ENCODE assay signal across 9 mouse cellular contexts in genomic region chr11:84943948-84944347, GRCm38 (mm10). TPM values are rescaled to one million over a fixed set of nuclear protein-coding genes. Genes with fewer than 3 reads are reported as not detected.
DNase-seq lines count a peak whose midpoint lies in the region; ATAC-seq lines count a peak whose summit lies in the region.
"Had no signal": no experiment of that assay in that cellular context is flagged by ENCODE, and none has a peak within 500 bp of the region (broad histone marks: within the 10 kb centered on the region; RNA-seq: fewer than 3 reads in every experiment).

No protein-coding gene starts in this region.

- H3K4me2 ChIP-seq in limb, embryonic 12.5 days = peak overlapping the region; percentile 52
- peak overlapping the region; percentile 37 for H3K4me2 ChIP-seq in midbrain, embryonic 14.5 days (ENCODE audit: low read length)

- H3K36me3 ChIP-seq in hindbrain, embryonic 10.5 days = no peaks in the 10 kb centered on the region
- no peaks in the 10 kb centered on the region for H3K36me3 ChIP-seq in limb, embryonic 12.5 days
- no peaks in the 10 kb centered on the region for H3K36me3 ChIP-seq in midbrain, embryonic 14.5 days (ENCODE audit: control insufficient read depth, insufficient read depth, low read length)

- H3K27ac ChIP-seq in hindbrain, embryonic 10.5 days = peak overlapping the region; percentile 76
- no peak overlapping the region for H3K27ac ChIP-seq in limb, embryonic 12.5 days
- H3K27ac ChIP-seq in midbrain, embryonic 14.5 days (replicated peaks; ENCODE audit: low read depth, low read length) = no peak overlapping the region

- 0% methylated on average over 15 of the region's 15 CpGs for WGBS in hindbrain, embryonic 10.5 days
- under 1% methylated on average over 15 of the region's 15 CpGs for WGBS in limb, embryonic 12.5 days
- WGBS in midbrain, embryonic 14.5 days = 1% methylated on average over 15 of the region's 15 CpGs

- no peak for ATAC-seq in limb, embryonic 12.5 days (ENCODE audit: insufficient number of reproducible peaks, insufficient read depth, low FRiP score, low TSS enrichment, low read depth)
- no peak for ATAC-seq in midbrain, embryonic 14.5 days (ENCODE audit: low FRiP score, low TSS enrichment)

- no peak overlapping the region for H3K9ac ChIP-seq in limb, embryonic 12.5 days (replicated peaks)
- no peak overlapping the region for H3K9ac ChIP-seq in midbrain, embryonic 14.5 days (replicated peaks; ENCODE audit: low read length)

- peaks cover 20% of the 10 kb centered on the region for H3K27me3 ChIP-seq in hindbrain, embryonic 10.5 days (ENCODE audit: insufficient read depth, poor library complexity, severe bottlenecking)
- peaks cover 37% of the 10 kb centered on the region for H3K27me3 ChIP-seq in limb, embryonic 12.5 days
- no peaks in the 10 kb centered on the region for H3K27me3 ChIP-seq in midbrain, embryonic 14.5 days (ENCODE audit: control insufficient read depth, insufficient read depth, low read length)

- no peaks in the 10 kb centered on the region for H3K9me3 ChIP-seq in hindbrain, embryonic 10.5 days
- no peaks in the 10 kb centered on the region for H3K9me3 ChIP-seq in limb, embryonic 12.5 days
- no peaks in the 10 kb centered on the region for H3K9me3 ChIP-seq in midbrain, embryonic 14.5 days (ENCODE audit: control insufficient read depth, low read length)

- peak overlapping the region; percentile 44 for H3K4me3 ChIP-seq in hindbrain, embryonic 10.5 days
- H3K4me3 ChIP-seq in limb, embryonic 12.5 days (replicated peaks) = peak overlapping the region; percentile 12; the same call in 1 of the 2 replicates
- H3K4me3 ChIP-seq in midbrain, embryonic 14.5 days (replicated peaks; ENCODE audit: low read depth, low read length) = no peak overlapping the region
- H3K4me3 ChIP-seq: megakaryocyte, embryonic 14.5 days had no signal

- H3K4me1 ChIP-seq in hindbrain, embryonic 10.5 days (replicated peaks) = peaks cover 56% of the 10 kb centered on the region
- peaks cover 9% of the 10 kb centered on the region; the same call in 1 of the 2 replicates for H3K4me1 ChIP-seq in limb, embryonic 12.5 days (replicated peaks)
- H3K4me1 ChIP-seq in midbrain, embryonic 14.5 days (ENCODE audit: control insufficient read depth, insufficient read depth, low read length) = peaks cover 9% of the 10 kb centered on the region

- DNase-seq in gastrocnemius, postnatal 10 days = peak; percentile 75
- no peak for DNase-seq in gastrocnemius, adult 18-20 months (ENCODE audit: low spot score)
- peak; percentile 84 for DNase-seq in embryo, embryonic 9.5 days (ENCODE audit: extremely low spot score)
- peak; percentile 80 for DNase-seq in hindbrain, embryonic 10.5 days (ENCODE audit: low spot score)
- peak; percentile 54 for DNase-seq in midbrain, embryonic 14.5 days
- peak; percentile 36 for DNase-seq in thymus, postnatal 14 days
- DNase-seq in layer of hippocampus, adult 18-20 months (ENCODE audit: low spot score in 2 of 2) = no peak

RNA-seq across cellular contexts. Expression of gene Car4, which starts 13.6 kb away (rescaled TPM):
- 10 to 100 TPM; 11.8 to 12.1 TPM for total RNA-seq in gastrocnemius, postnatal 10 days (2021)
- total RNA-seq in gastrocnemius, adult 18-20 months (2021) = 1 to 10 TPM; 4.8 to 5.8 TPM
- 6.0 and 10.0 TPM in 2 replicates for polyA plus RNA-seq in hindbrain, embryonic 10.5 days (2016; fragmentation: Nextera tagmentation; extraction: Ambion mirVana)
- 0.33 TPM in 1 of 2 replicates, not detected in the other for polyA plus RNA-seq in limb, embryonic 12.5 days (2016; fragmentation: Nextera tagmentation; extraction: Ambion mirVana)
- 3.3 and 5.2 TPM in 2 replicates for polyA plus RNA-seq in midbrain, embryonic 14.5 days (2014; fragmentation: Nextera tagmentation; extraction: Ambion mirVana)
- 10 to 100 TPM; 65.3 to 71.2 TPM for total RNA-seq in layer of hippocampus, adult 18-20 months (2021)

RNA-seq across cellular contexts. Expression of gene Znhit3, which starts 27.8 kb away (rescaled TPM):
- 10 to 100 TPM in 1 of 2 experiments, 1 to 10 TPM in 1; 9.3 to 12.4 TPM for total RNA-seq in gastrocnemius, postnatal 10 days (2021)
- 10 to 100 TPM; 15.6 to 17.3 TPM for total RNA-seq in gastrocnemius, adult 18-20 months (2021)
- 87.0 and 93.5 TPM in 2 replicates for polyA plus RNA-seq in hindbrain, embryonic 10.5 days (2016; fragmentation: Nextera tagmentation; extraction: Ambion mirVana)
- 65.6 and 66.5 TPM in 2 replicates for polyA plus RNA-seq in limb, embryonic 12.5 days (2016; fragmentation: Nextera tagmentation; extraction: Ambion mirVana)
- 61.7 and 65.1 TPM in 2 replicates for polyA plus RNA-seq in midbrain, embryonic 14.5 days (2014; fragmentation: Nextera tagmentation; extraction: Ambion mirVana)
- 10 to 100 TPM; 29.3 to 30.0 TPM for total RNA-seq in layer of hippocampus, adult 18-20 months (2021)

Comparison
In these comparisons a context has a peak if more than half of its experiments do, and no peak if none do; other contexts are left out.
1. DNase-seq: peak in gastrocnemius, postnatal 10 days (single experiment), embryo, embryonic 9.5 days (single experiment), hindbrain, embryonic 10.5 days (single experiment), midbrain, embryonic 14.5 days (single experiment) and thymus, postnatal 14 days (single experiment); none in gastrocnemius, adult 18-20 months (single experiment) and layer of hippocampus, adult 18-20 months (0 of 2).
2. RNA of gene Car4, which starts 13.6 kb away (total RNA-seq): 65.3 to 71.2 TPM in layer of hippocampus, adult 18-20 months; 11.8 to 12.1 TPM in gastrocnemius, postnatal 10 days and 4.8 to 5.8 TPM in gastrocnemius, adult 18-20 months; every median in the first group is over 4 times any median in the second.